Mouse (Mus musculus) testis, adult 2 months (tissue): ENCODE data around the gene Mlxipl.

ENCODE experiments used
- CTCF ChIP-seq: fragments of 200-500 bp; IDR thresholded peaks from 2 replicates; pipeline ENCODE4 v1.5.1; 2012; ENCODE audit warnings: low read depth, mild to moderate bottlenecking, inconsistent platforms, low read length, moderate library complexity; ENCODE audit not compliant: control insufficient read depth, insufficient read depth, insufficient replicate concordance
- POLR2A ChIP-seq: fragments of 200-500 bp; IDR thresholded peaks from 2 replicates; pipeline ENCODE4 v1.6.1; 2012; ENCODE audit warnings: low read depth, mild to moderate bottlenecking, inconsistent platforms, low read length, moderate library complexity; ENCODE audit not compliant: control insufficient read depth

DNA sequence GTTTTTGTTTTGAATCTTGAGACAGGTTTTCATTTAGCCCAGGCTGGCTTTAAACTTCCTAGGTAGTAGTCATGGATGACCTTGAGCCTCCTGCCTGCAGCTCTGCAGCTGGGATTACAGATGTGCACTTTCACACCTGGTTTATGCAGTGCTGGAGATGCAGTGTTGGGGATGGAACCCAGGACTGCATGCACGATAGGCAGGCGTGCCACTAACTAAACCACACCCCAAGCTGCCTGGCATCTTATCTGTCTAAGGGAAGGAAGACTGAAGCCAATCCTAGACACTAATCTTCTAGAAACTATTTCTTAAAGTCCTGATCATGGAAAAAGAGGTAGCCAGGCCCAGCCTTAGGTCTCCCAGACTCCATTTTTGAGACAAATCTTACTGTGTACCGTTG lies 19.2 kb upstream of the Mlxipl start:
- no peak for TF ChIP-seq CTCF
- TF ChIP-seq POLR2A: no peak
